Mouse (Mus musculus) lung, postnatal 0 days (tissue): ENCODE data around the gene Ulk3. TPM values are rescaled to one million over a fixed set of nuclear protein-coding genes. Genes with fewer than 3 reads are reported as not detected.
A peak's percentile ranks its signal among the peaks of the same experiment; 100 is the strongest.

Experiments used
- ATAC-seq: fragments of 200-750 bp; cut with Nextera tagmentation; 2 replicates; pipeline ENCODE4 v1.8.0; 2017; ENCODE audit warnings: moderate library complexity
- DNase-seq: peaks from one replicate; pipeline ENCODE4 v3.0.0-alpha.2; 2016; ENCODE audit warnings: low spot score
- H3K27ac ChIP-seq: fragments of 300-500 bp; sonication (generic); 2 replicates; pipeline ENCODE4 v1.5.1; 2014; ENCODE audit warnings: antibody characterized with exemption, mild to moderate bottlenecking, low read length, mixed read lengths
- H3K27me3 ChIP-seq: fragments of 300-500 bp; sonication (generic); replicated peaks from 2 replicates; pipeline ENCODE4 v1.6.1; 2014; ENCODE audit warnings: low read length, mixed read lengths; ENCODE audit not compliant: insufficient read depth
- H3K36me3 ChIP-seq: fragments of 300-500 bp; sonication (generic); 2 replicates; pipeline ENCODE4 v1.6.1; 2014; ENCODE audit warnings: low read length, mixed read lengths; ENCODE audit not compliant: insufficient read depth
- H3K4me1 ChIP-seq: fragments of 300-500 bp; sonication (generic); 2 replicates; pipeline ENCODE4 v1.6.1; 2014; ENCODE audit warnings: antibody characterized with exemption, low read depth, low read length, mixed read lengths; ENCODE audit not compliant: insufficient read depth
- H3K4me2 ChIP-seq: fragments of 300-500 bp; sonication (generic); replicated peaks from 2 replicates; pipeline ENCODE4 v1.6.1; 2014; ENCODE audit warnings: low read depth, mild to moderate bottlenecking, low read length, moderate library complexity, mixed read lengths
- H3K4me3 ChIP-seq: fragments of 300-500 bp; sonication (generic); 2 replicates; pipeline ENCODE4 v1.5.1; 2014; ENCODE audit warnings: low read depth, low read length
- H3K9ac ChIP-seq: fragments of 300-500 bp; sonication (generic); replicated peaks from 2 replicates; pipeline ENCODE4 v1.6.1; 2014; ENCODE audit warnings: low read depth, mild to moderate bottlenecking
- H3K9me3 ChIP-seq: fragments of 300-500 bp; sonication (generic); 2 replicates; pipeline ENCODE4 v1.6.1; 2016; ENCODE audit warnings: low read length, mixed read lengths
- CTCF ChIP-seq: IDR thresholded peaks from 2 replicates; pipeline ENCODE4 v1.5.1; 2016; ENCODE audit warnings: antibody characterized with exemption, mild to moderate bottlenecking
- EP300 ChIP-seq: IDR thresholded peaks from 2 replicates; pipeline ENCODE4 v1.6.1; 2016; ENCODE audit warnings: antibody characterized with exemption, mild to moderate bottlenecking, control low read depth
- WGBS: fragments of 180-500 bp; shearing (Covaris S2); extraction: QIAGEN DNeasy Blood & Tissue Kit; methylation state at CpG from one replicate; pipeline ENCODE4 v1.1.7; 2014; 5-methylcytosine and 5-hydroxymethylcytosine counted together
- polyA plus RNA-seq: library from polyadenylated mRNA; unstranded; fragments of >200 nt; fragmentation: Nextera tagmentation; extraction: Ambion mirVana; gene quantifications from 2 replicates; pipeline ENCODE4 v1.2.1, GENCODE M21; 2015

Ulk3 gene
- polyA plus RNA-seq, 1 experiment from 2014 or later, result 7.3 TPM

DNA sequence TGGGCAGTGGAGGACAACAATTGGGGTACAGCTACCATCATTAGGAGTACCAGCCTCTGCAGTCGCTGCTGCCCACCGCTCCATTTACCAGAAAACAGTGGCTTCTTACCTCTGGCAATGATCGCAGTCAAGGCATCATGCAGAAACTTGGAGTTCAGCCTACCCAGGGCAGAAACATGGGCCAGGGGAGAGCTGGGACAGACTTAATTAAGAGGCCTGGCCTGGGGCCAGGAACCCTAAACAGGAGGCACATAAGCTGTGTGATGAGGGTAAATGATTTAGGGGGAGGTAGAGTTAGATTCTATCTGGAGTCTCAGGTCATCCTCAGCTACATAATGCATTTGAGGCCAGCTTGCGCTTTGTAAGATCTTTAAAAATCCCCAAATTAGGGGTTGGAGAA lies 40.1 kb upstream of the Ulk3 start:
- DNase-seq, result no peak
- no peak overlapping the region for H3K27ac ChIP-seq
- H3K27me3 ChIP-seq, result no peaks in the 10 kb centered on the region
- H3K4me3 ChIP-seq, result no peak overlapping the region
- H3K4me1 ChIP-seq, result peaks cover 4% of the 10 kb centered on the region; the same call in 1 of the 2 replicates
- 0 out of 2 replicates have a peak, but pooled peaks cover 13% of the 10 kb centered on the region for H3K36me3 ChIP-seq
- H3K4me2 ChIP-seq, result no peak overlapping the region
- H3K9ac ChIP-seq, result no peak overlapping the region
- TF ChIP-seq CTCF (no peak), EP300 (no peak)
- H3K9me3 ChIP-seq, result no peaks in the 10 kb centered on the region
- 95% methylated on average over 4 of the region's 4 CpGs for WGBS
- ATAC-seq, result no peak

DNA sequence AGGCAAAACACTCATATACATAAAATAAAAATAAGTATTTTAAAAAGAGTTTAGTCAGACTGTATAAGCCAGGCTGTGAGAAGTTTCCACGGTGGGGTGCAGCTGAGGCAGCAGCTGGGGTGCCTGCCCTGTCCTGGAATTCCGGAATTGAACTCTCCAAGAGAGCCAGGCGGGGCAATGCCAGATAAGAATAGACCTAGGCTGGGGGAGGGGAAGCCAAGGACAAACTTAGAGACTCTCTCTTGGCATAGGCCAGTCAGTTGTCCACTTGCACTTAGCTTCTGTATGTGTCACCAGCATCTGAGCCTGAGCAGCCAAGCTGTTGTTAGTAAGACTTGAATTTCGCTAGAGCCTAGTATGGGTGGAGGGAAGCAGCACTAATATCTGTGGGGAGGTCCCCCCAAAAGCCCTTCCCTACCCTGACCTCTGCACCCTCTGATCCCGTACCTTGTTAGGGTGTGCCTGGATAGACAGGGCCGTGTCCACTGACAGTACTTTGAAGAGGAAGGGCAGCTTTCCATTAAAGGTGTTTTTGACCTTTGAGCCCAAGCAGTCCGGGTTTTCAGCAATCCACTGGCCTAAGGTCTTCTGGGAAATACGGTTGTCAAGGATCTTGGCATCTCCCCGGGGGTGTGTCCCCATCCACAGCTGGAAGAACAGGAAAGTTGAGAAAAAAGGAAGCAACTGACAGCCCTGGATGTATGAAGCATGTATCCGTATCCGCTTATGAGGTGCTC lies 39.0 kb upstream of the Ulk3 start:
- H3K4me3 ChIP-seq, result no peak overlapping the region
- 0 out of 2 replicates have a peak overlapping the region, but pooled peaks have one; percentile 11 for H3K27ac ChIP-seq
- H3K4me2 ChIP-seq, result no peak overlapping the region
- peaks cover 4% of the 10 kb centered on the region; the same call in 1 of the 2 replicates for H3K4me1 ChIP-seq
- no peaks in the 10 kb centered on the region for H3K9me3 ChIP-seq
- 70% methylated on average over 11 of the region's 11 CpGs for WGBS
- ATAC-seq, result peak; percentile 81
- H3K36me3 ChIP-seq, result 0 out of 2 replicates have a peak, but pooled peaks cover 5% of the 10 kb centered on the region
- H3K9ac ChIP-seq, result no peak overlapping the region
- peak; percentile 49 for DNase-seq
- no peaks in the 10 kb centered on the region for H3K27me3 ChIP-seq
- TF ChIP-seq CTCF (no peak), EP300 (no peak; the same call in 1 of the 2 replicates)

DNA sequence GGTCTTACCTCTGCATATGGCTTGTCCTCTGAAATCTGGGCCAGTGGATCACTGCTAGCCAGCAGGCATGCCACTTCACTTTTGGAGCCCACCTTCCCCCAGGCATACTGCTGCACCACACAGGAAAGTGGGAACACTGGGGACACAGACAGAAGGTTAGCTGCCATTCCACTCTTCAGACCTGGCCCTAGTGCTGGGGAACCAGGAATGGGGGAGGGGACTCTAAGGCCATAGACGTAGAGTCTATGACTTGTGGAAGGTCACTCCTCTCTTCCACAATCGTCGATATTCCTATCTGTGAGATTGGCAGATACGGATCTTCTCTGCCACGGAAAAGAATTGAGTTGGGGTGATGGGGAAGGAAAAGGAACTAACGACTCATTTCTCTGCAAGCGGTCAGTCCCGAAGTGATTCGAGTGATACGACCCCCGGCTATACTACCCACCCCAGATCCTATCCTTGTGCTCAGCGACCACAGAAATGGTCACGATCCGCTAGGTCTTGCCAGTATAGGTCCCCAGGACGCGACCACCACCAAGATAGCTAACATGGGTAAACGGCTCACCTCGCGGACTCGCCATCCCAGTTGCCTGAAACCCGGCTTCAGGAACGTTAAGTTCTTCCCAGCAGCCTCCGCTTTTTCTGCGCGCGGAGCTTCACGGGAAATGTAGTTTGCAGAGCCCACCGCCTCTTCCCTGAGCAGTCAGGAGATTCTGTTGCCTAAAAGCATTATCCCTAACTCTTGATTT lies 36.9 kb upstream of the Ulk3 start, which contains the start of gene Mpi:
Mpi (minus strand) TSS at position 625 of the 749 bp plus-strand sequence.
- WGBS, result 2% methylated on average over 28 of the region's 28 CpGs

DNA sequence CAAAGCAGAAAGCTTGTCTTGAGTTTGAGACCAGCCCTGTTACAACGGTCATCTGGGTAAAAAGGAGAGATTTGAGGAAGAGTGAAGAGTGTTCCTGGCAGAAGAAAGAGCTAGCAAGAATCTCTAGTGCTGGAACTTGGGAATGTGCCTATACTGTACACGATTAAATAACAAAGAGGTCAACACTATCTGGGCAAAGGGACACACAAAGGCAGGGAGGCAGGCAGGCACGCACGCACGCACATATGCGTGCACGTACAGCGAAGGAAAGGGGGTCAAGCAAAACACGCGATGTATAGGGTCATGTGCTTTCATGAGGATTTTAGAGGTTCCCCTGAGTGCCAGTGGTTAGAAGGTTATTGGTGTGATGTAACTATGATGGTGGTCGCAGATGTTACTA lies 36.1 kb upstream of the Ulk3 start:
- DNase-seq, result no peak
- no peaks in the 10 kb centered on the region for H3K27me3 ChIP-seq
- ATAC-seq, result no peak
- no peak for TF ChIP-seq CTCF
- no peak for TF ChIP-seq EP300
- 0 out of 2 replicates have a peak, but pooled peaks cover 5% of the 10 kb centered on the region for H3K36me3 ChIP-seq
- H3K4me3 ChIP-seq, result no peak overlapping the region
- no peaks in the 10 kb centered on the region for H3K9me3 ChIP-seq
- WGBS, result 72% methylated on average over 11 of the region's 11 CpGs
- H3K9ac ChIP-seq, result no peak overlapping the region
- no peak overlapping the region for H3K4me2 ChIP-seq
- H3K4me1 ChIP-seq, result peaks cover 4% of the 10 kb centered on the region; the same call in 1 of the 2 replicates
- H3K27ac ChIP-seq, result no peak overlapping the region

More for the DNA sequence above, 36.9 kb upstream of the Ulk3 start, which contains the start of gene Mpi:
- Histone ChIP-seq H3K9ac (peak within 1 kb of the TSS; percentile 32), H3K4me1 (peaks cover 4% of the 10 kb centered on the region; the same call in 1 of the 2 replicates), H3K36me3 (0 out of 2 replicates have a peak, but pooled peaks cover 5% of the 10 kb centered on the region), H3K27me3 (no peaks in the 10 kb centered on the region), H3K4me3 (peak within 1 kb of the TSS; percentile 59), H3K4me2 (peak within 1 kb of the TSS; percentile 76), H3K27ac (no peak within 1 kb of the TSS), H3K9me3 (no peaks in the 10 kb centered on the region)
- TF ChIP-seq EP300 (no peak), CTCF (no peak)
- DNase-seq, result peak; percentile 75
- peak; percentile 56; the same call in 1 of the 2 replicates for ATAC-seq

DNA sequence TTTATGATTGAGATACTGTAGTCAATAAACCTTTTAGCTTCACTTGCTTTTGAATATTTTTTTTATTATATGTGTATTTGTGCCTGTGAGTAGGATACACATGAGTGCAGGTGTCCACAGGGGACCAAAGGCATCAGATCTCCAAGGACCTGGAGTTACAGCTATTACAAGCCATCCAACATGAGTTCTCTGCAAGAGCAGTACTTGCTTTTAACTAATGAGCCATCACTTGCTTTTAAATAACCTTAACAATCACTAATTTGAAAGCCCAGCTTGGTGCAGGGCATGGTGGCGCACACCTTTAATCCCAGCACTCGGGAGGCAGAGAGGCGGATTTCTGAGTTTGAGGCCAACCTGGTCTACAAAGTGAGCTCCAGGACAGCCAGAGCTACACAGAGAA lies 34.5 kb upstream of the Ulk3 start:
- no peak for ATAC-seq
- no peaks in the 10 kb centered on the region for H3K27me3 ChIP-seq
- H3K9ac ChIP-seq, result no peak overlapping the region
- no peak overlapping the region for H3K27ac ChIP-seq
- H3K4me2 ChIP-seq, result no peak overlapping the region
- H3K36me3 ChIP-seq, result no peaks in the 10 kb centered on the region
- DNase-seq, result no peak
- TF ChIP-seq CTCF, result no peak
- TF ChIP-seq EP300, result no peak
- 54% methylated on average over 3 of the region's 3 CpGs for WGBS
- H3K9me3 ChIP-seq, result no peaks in the 10 kb centered on the region
- no peak overlapping the region for H3K4me3 ChIP-seq
- peaks cover 4% of the 10 kb centered on the region; the same call in 1 of the 2 replicates for H3K4me1 ChIP-seq

DNA sequence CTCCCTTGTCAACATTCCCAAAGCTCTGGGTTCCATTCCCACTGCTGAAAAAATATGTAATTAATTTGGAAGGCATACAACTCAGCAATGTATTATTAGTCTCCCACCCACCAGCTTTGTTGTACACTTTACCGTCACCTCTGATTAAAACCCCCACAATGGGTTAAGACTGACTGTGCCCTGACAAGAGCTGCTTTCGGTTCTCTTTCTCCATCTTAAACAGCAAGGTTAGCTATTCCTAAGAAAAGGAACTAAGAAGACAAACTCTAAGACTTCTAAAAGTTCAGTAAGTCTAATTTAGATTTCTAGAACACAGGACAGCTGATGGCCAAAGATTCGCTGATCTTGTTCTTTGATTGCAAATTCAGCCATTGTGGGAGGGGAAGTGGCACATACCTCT lies 32.0 kb upstream of the Ulk3 start:
- DNase-seq, result no peak
- H3K27ac ChIP-seq, result no peak overlapping the region
- H3K4me2 ChIP-seq, result no peak overlapping the region
- no peak for ATAC-seq
- peaks cover 10% of the 10 kb centered on the region; the same call in 1 of the 2 replicates for H3K4me1 ChIP-seq
- no peak overlapping the region for H3K4me3 ChIP-seq
- no peaks in the 10 kb centered on the region for H3K27me3 ChIP-seq
- no peaks in the 10 kb centered on the region for H3K9me3 ChIP-seq
- TF ChIP-seq EP300 (no peak), CTCF (no peak)
- no peak overlapping the region for H3K9ac ChIP-seq
- 63% methylated on average over 3 of the region's 3 CpGs for WGBS
- no peaks in the 10 kb centered on the region for H3K36me3 ChIP-seq
